ENCODE assay signal across 8 mouse cellular contexts in genomic region chr4:131836351-131836881, GRCm38 (mm10). TPM values are rescaled to one million over a fixed set of nuclear protein-coding genes. Genes with fewer than 3 reads are reported as not detected.
DNase-seq lines count a peak whose midpoint lies in the region; ATAC-seq and TF ChIP-seq lines count a peak whose summit lies in the region.

No protein-coding gene starts in this region.

- H3K9me3 ChIP-seq in forebrain, embryonic 11.5 days (ENCODE audit: control insufficient read depth, low read length), result no peaks in the 10 kb centered on the region
- no peaks in the 10 kb centered on the region for H3K9me3 ChIP-seq in hindbrain, embryonic 10.5 days
- H3K9me3 ChIP-seq in limb, embryonic 14.5 days (ENCODE audit: control insufficient read depth, low read length), result no peaks in the 10 kb centered on the region
- no peaks in the 10 kb centered on the region for H3K9me3 ChIP-seq in midbrain, embryonic 16.5 days (replicated peaks; ENCODE audit: control insufficient read depth, low read length, poor library complexity, severe bottlenecking)

- H3K4me1 ChIP-seq in forebrain, embryonic 11.5 days (replicated peaks; ENCODE audit: control insufficient read depth, insufficient read depth, low read length), result peaks cover 11% of the 10 kb centered on the region; the same call in 1 of the 2 replicates
- peaks cover 60% of the 10 kb centered on the region for H3K4me1 ChIP-seq in hindbrain, embryonic 10.5 days (replicated peaks)
- peaks cover 9% of the 10 kb centered on the region; the same call in 1 of the 2 replicates for H3K4me1 ChIP-seq in limb, embryonic 14.5 days (ENCODE audit: control insufficient read depth, insufficient read depth, low read length)
- peaks cover 11% of the 10 kb centered on the region for H3K4me1 ChIP-seq in midbrain, embryonic 16.5 days (ENCODE audit: control insufficient read depth, insufficient read depth, low read length)

- under 1% methylated on average over 39 of the region's 39 CpGs for WGBS in forebrain, embryonic 11.5 days
- WGBS in hindbrain, embryonic 10.5 days, result 1% methylated on average over 39 of the region's 39 CpGs
- WGBS in limb, embryonic 14.5 days, result under 1% methylated on average over 28 of the region's 39 CpGs
- 1% methylated on average over 39 of the region's 39 CpGs for WGBS in midbrain, embryonic 16.5 days

- peak overlapping the region; percentile 86 for H3K9ac ChIP-seq in forebrain, embryonic 11.5 days (ENCODE audit: low read length)
- H3K9ac ChIP-seq in limb, embryonic 14.5 days (ENCODE audit: low read depth, low read length, severe bottlenecking), result peak overlapping the region; percentile 66
- H3K9ac ChIP-seq in midbrain, embryonic 16.5 days (ENCODE audit: low read depth, low read length), result peak overlapping the region; percentile 79

- peak overlapping the region; percentile 71 for H3K4me3 ChIP-seq in forebrain, embryonic 11.5 days (ENCODE audit: low read depth, low read length)
- H3K4me3 ChIP-seq in hindbrain, embryonic 10.5 days, result peak overlapping the region; percentile 75
- peak overlapping the region; percentile 60 for H3K4me3 ChIP-seq in limb, embryonic 14.5 days (replicated peaks; ENCODE audit: low read length)
- peak overlapping the region; percentile 56 for H3K4me3 ChIP-seq in midbrain, embryonic 16.5 days (ENCODE audit: low read depth, low read length)

- peaks cover 8% of the 10 kb centered on the region; the same call in 1 of the 2 replicates for H3K27me3 ChIP-seq in forebrain, embryonic 11.5 days (ENCODE audit: control insufficient read depth, insufficient read depth, low read length)
- peaks cover 68% of the 10 kb centered on the region for H3K27me3 ChIP-seq in hindbrain, embryonic 10.5 days (ENCODE audit: insufficient read depth, poor library complexity, severe bottlenecking)
- H3K27me3 ChIP-seq in limb, embryonic 14.5 days (ENCODE audit: control insufficient read depth, insufficient read depth, low read length), result peaks cover 15% of the 10 kb centered on the region; the same call in 1 of the 2 replicates
- H3K27me3 ChIP-seq in midbrain, embryonic 16.5 days (ENCODE audit: control insufficient read depth, insufficient read depth, low read depth, low read length), result peaks cover 25% of the 10 kb centered on the region

- no peak for TF ChIP-seq POLR2A in limb, embryonic 14.5 days (IDR thresholded peaks at IDR 0.05; ENCODE audit: borderline replicate concordance, extremely low read depth, insufficient read depth, insufficient read length)

- no peak overlapping the region for H3K27ac ChIP-seq in forebrain, embryonic 11.5 days (ENCODE audit: low read depth, low read length)
- H3K27ac ChIP-seq in hindbrain, embryonic 10.5 days, result peak overlapping the region; percentile 87
- H3K27ac ChIP-seq in limb, embryonic 14.5 days (replicated peaks; ENCODE audit: low read depth, low read length), result no peak overlapping the region
- no peak overlapping the region for H3K27ac ChIP-seq in midbrain, embryonic 16.5 days (ENCODE audit: low read length)

- no peaks in the 10 kb centered on the region for H3K36me3 ChIP-seq in forebrain, embryonic 11.5 days (ENCODE audit: control insufficient read depth, insufficient read depth, low read length)
- no peaks in the 10 kb centered on the region for H3K36me3 ChIP-seq in hindbrain, embryonic 10.5 days
- H3K36me3 ChIP-seq in limb, embryonic 14.5 days (ENCODE audit: control insufficient read depth, insufficient read depth, low read length), result no peaks in the 10 kb centered on the region
- H3K36me3 ChIP-seq in midbrain, embryonic 16.5 days (ENCODE audit: control insufficient read depth, insufficient read depth, low read length), result no peaks in the 10 kb centered on the region

- H3K4me2 ChIP-seq in forebrain, embryonic 11.5 days (ENCODE audit: low read depth, low read length, severe bottlenecking), result peak overlapping the region; percentile 97
- peak overlapping the region; percentile 97 for H3K4me2 ChIP-seq in limb, embryonic 14.5 days (replicated peaks; ENCODE audit: low read depth, low read length, severe bottlenecking)
- H3K4me2 ChIP-seq in midbrain, embryonic 16.5 days (ENCODE audit: low read length), result peak overlapping the region; percentile 93

- peak; percentile 16 for DNase-seq in CD4-positive helper T cell, adult 2 months (ENCODE audit: low read depth, low spot score)
- DNase-seq in adrenal gland, adult 2 months, result peak; percentile 68
- peak; percentile 78 for DNase-seq in forebrain, embryonic 11.5 days (ENCODE audit: low spot score)
- peak; percentile 53 for DNase-seq in hindbrain, embryonic 10.5 days (ENCODE audit: low spot score)
- no peak for DNase-seq in limb, embryonic 14.5 days (ENCODE audit: low spot score)
- no peak for DNase-seq in ovary, postnatal 10 days (ENCODE audit: low spot score)
- DNase-seq in natural killer cell, adult 2 months (ENCODE audit: low spot score in 2 of 2), result no peak

- peak; percentile 23; the same call in 1 of the 2 replicates for ATAC-seq in forebrain, embryonic 11.5 days (replicated peaks; ENCODE audit: low FRiP score)
- ATAC-seq in limb, embryonic 14.5 days (ENCODE audit: low FRiP score, low read depth), result peak; percentile 20; the same call in 1 of the 2 replicates
- ATAC-seq in midbrain, embryonic 16.5 days, result no peak

RNA-seq across cellular contexts. Expression of gene Ptpru, which starts 1.7 kb away (rescaled TPM):
- total RNA-seq in adrenal gland, adult 2 months (2021), result 10 to 100 TPM; 41.5 to 59.1 TPM
- 48.0 and 54.8 TPM in 2 replicates for polyA plus RNA-seq in adrenal gland, adult 2 months (2012; rRNA removed)
- polyA plus RNA-seq in forebrain, embryonic 11.5 days (2014; fragmentation: Nextera tagmentation; extraction: Ambion mirVana), result 40.7 and 44.3 TPM in 2 replicates
- 17.0 and 17.2 TPM in 2 replicates for polyA plus RNA-seq in hindbrain, embryonic 10.5 days (2016; fragmentation: Nextera tagmentation; extraction: Ambion mirVana)
- polyA plus RNA-seq in limb, embryonic 14.5 days (2012; rRNA removed), result 22.5 and 28.7 TPM in 2 replicates
- 13.3 and 18.7 TPM in 2 replicates for polyA plus RNA-seq in limb, embryonic 14.5 days (2014; fragmentation: Nextera tagmentation; extraction: Ambion mirVana)
- 29.3 and 31.5 TPM in 2 replicates for polyA plus RNA-seq in midbrain, embryonic 16.5 days (2015; fragmentation: Nextera tagmentation; extraction: Ambion mirVana)

RNA-seq across cellular contexts. Expression of gene Mecr, which starts 6.9 kb away (rescaled TPM):
- total RNA-seq in adrenal gland, adult 2 months (2021), result 100 to 1,000 TPM in 1 of 2 experiments, 10 to 100 TPM in 1; 99.9 to 107 TPM
- polyA plus RNA-seq in adrenal gland, adult 2 months (2012; rRNA removed), result 64.8 and 71.5 TPM in 2 replicates
- 50.1 and 51.7 TPM in 2 replicates for polyA plus RNA-seq in forebrain, embryonic 11.5 days (2014; fragmentation: Nextera tagmentation; extraction: Ambion mirVana)
- polyA plus RNA-seq in hindbrain, embryonic 10.5 days (2016; fragmentation: Nextera tagmentation; extraction: Ambion mirVana), result 47.0 and 58.6 TPM in 2 replicates
- 36.6 and 41.6 TPM in 2 replicates for polyA plus RNA-seq in limb, embryonic 14.5 days (2012; rRNA removed)
- 38.2 and 39.4 TPM in 2 replicates for polyA plus RNA-seq in limb, embryonic 14.5 days (2014; fragmentation: Nextera tagmentation; extraction: Ambion mirVana)
- polyA plus RNA-seq in midbrain, embryonic 16.5 days (2015; fragmentation: Nextera tagmentation; extraction: Ambion mirVana), result 37.2 and 43.0 TPM in 2 replicates

RNA-seq across cellular contexts. Expression of gene Srsf4, which starts 37.0 kb away (rescaled TPM):
- 10 to 100 TPM; 55.9 to 70.2 TPM for total RNA-seq in adrenal gland, adult 2 months (2021)
- polyA plus RNA-seq in adrenal gland, adult 2 months (2012; rRNA removed), result 21.6 and 23.9 TPM in 2 replicates
- polyA plus RNA-seq in forebrain, embryonic 11.5 days (2014; fragmentation: Nextera tagmentation; extraction: Ambion mirVana), result 191 TPM in 2 replicates
- 139 and 141 TPM in 2 replicates for polyA plus RNA-seq in hindbrain, embryonic 10.5 days (2016; fragmentation: Nextera tagmentation; extraction: Ambion mirVana)
- 98.5 and 113 TPM in 2 replicates for polyA plus RNA-seq in limb, embryonic 14.5 days (2012; rRNA removed)
- 97.7 and 107 TPM in 2 replicates for polyA plus RNA-seq in limb, embryonic 14.5 days (2014; fragmentation: Nextera tagmentation; extraction: Ambion mirVana)
- polyA plus RNA-seq in midbrain, embryonic 16.5 days (2015; fragmentation: Nextera tagmentation; extraction: Ambion mirVana), result 100 and 112 TPM in 2 replicates

Comparison
In these comparisons a context has a peak if more than half of its experiments do, and no peak if none do; other contexts are left out.
1. DNase-seq: peak in CD4-positive helper T cell, adult 2 months (single experiment), adrenal gland, adult 2 months (single experiment), forebrain, embryonic 11.5 days (single experiment) and hindbrain, embryonic 10.5 days (single experiment); none in limb, embryonic 14.5 days (single experiment), ovary, postnatal 10 days (single experiment) and natural killer cell, adult 2 months (0 of 2).
2. Peak in every context shown above with its lines, with median percentiles within 50 percentile points of each other: H3K4me2 ChIP-seq, H3K4me3 ChIP-seq and H3K9ac ChIP-seq.